8 mouse cellular contexts compared by ENCODE assay signal in genomic region chr4:86695081-86695480, GRCm38 (mm10). TPM values are rescaled to one million over a fixed set of nuclear protein-coding genes. Genes with fewer than 3 reads are reported as not detected.
DNase-seq lines count a peak whose midpoint lies in the region; ATAC-seq and TF ChIP-seq lines count a peak whose summit lies in the region.

No protein-coding gene starts in this region.

- H3K27ac ChIP-seq in hindbrain, embryonic 11.5 days (ENCODE audit: low read depth, low read length) = no peak overlapping the region
- H3K27ac ChIP-seq in hindbrain, embryonic 13.5 days = no peak overlapping the region
- no peak overlapping the region for H3K27ac ChIP-seq in embryonic facial prominence, embryonic 11.5 days (replicated peaks; ENCODE audit: low read depth, low read length)
- H3K27ac ChIP-seq in limb, embryonic 11.5 days (replicated peaks; ENCODE audit: low read depth, low read length) = no peak overlapping the region
- no peak overlapping the region for H3K27ac ChIP-seq in stomach, postnatal 0 days (replicated peaks)

- no peaks in the 10 kb centered on the region for H3K79me2 ChIP-seq in C2C12 (ENCODE audit: control insufficient read depth, insufficient read depth)

- H3K4me1 ChIP-seq in hindbrain, embryonic 11.5 days (replicated peaks; ENCODE audit: control insufficient read depth, insufficient read depth, low read length) = no peaks in the 10 kb centered on the region
- H3K4me1 ChIP-seq in hindbrain, embryonic 13.5 days (replicated peaks) = no peaks in the 10 kb centered on the region
- no peaks in the 10 kb centered on the region for H3K4me1 ChIP-seq in embryonic facial prominence, embryonic 11.5 days (ENCODE audit: control insufficient read depth, insufficient read depth, low read length)
- no peaks in the 10 kb centered on the region for H3K4me1 ChIP-seq in limb, embryonic 11.5 days (ENCODE audit: control insufficient read depth, insufficient read depth, low read length)
- H3K4me1 ChIP-seq in stomach, postnatal 0 days (replicated peaks; ENCODE audit: control insufficient read depth, insufficient read depth) = no peaks in the 10 kb centered on the region

- no peaks in the 10 kb centered on the region for H3K36me3 ChIP-seq in hindbrain, embryonic 11.5 days (ENCODE audit: control insufficient read depth, insufficient read depth, low read length)
- no peaks in the 10 kb centered on the region for H3K36me3 ChIP-seq in hindbrain, embryonic 13.5 days
- no peaks in the 10 kb centered on the region for H3K36me3 ChIP-seq in C2C12 (ENCODE audit: control insufficient read depth, insufficient read depth)
- H3K36me3 ChIP-seq in embryonic facial prominence, embryonic 11.5 days (replicated peaks; ENCODE audit: control insufficient read depth, insufficient read depth, low read depth, low read length) = no peaks in the 10 kb centered on the region
- H3K36me3 ChIP-seq in limb, embryonic 11.5 days (ENCODE audit: control insufficient read depth, insufficient read depth, low read length) = no peaks in the 10 kb centered on the region
- H3K36me3 ChIP-seq in stomach, postnatal 0 days (ENCODE audit: control insufficient read depth, insufficient read depth, low read length) = no peaks in the 10 kb centered on the region

- H3K79me3 ChIP-seq in C2C12 (ENCODE audit: low read depth) = no peaks in the 10 kb centered on the region

- H3K4me3 ChIP-seq in hindbrain, embryonic 11.5 days (ENCODE audit: low read depth, low read length) = no peak overlapping the region
- no peak overlapping the region for H3K4me3 ChIP-seq in hindbrain, embryonic 13.5 days
- no peak overlapping the region for H3K4me3 ChIP-seq in C2C12 (ENCODE audit: insufficient read depth, poor library complexity, severe bottlenecking)
- no peak overlapping the region for H3K4me3 ChIP-seq in embryonic facial prominence, embryonic 11.5 days (ENCODE audit: low read depth, low read length)
- no peak overlapping the region for H3K4me3 ChIP-seq in limb, embryonic 11.5 days (ENCODE audit: low read depth, low read length)
- no peak overlapping the region for H3K4me3 ChIP-seq in stomach, postnatal 0 days (ENCODE audit: low read depth, low read length)

- peak; percentile 40 for TF ChIP-seq CTCF in C2C12 (IDR thresholded peaks at IDR 0.05; ENCODE audit: control insufficient read depth, insufficient read depth, insufficient read length)
- TF ChIP-seq CTCF in stomach, postnatal 0 days (IDR thresholded peaks at IDR 0.05; ENCODE audit: low read depth) = peak; percentile 78

- no peak overlapping the region for H3K4me2 ChIP-seq in hindbrain, embryonic 11.5 days (replicated peaks; ENCODE audit: low read depth, low read length)
- H3K4me2 ChIP-seq in hindbrain, embryonic 13.5 days = no peak overlapping the region
- no peak overlapping the region for H3K4me2 ChIP-seq in embryonic facial prominence, embryonic 11.5 days (ENCODE audit: low read depth, low read length)
- no peak overlapping the region for H3K4me2 ChIP-seq in limb, embryonic 11.5 days (ENCODE audit: low read depth, severe bottlenecking)
- H3K4me2 ChIP-seq in stomach, postnatal 0 days (replicated peaks; ENCODE audit: low read depth) = no peak overlapping the region

- H3K9me3 ChIP-seq in hindbrain, embryonic 11.5 days (ENCODE audit: control insufficient read depth, low read length) = no peaks in the 10 kb centered on the region
- H3K9me3 ChIP-seq in hindbrain, embryonic 13.5 days = no peaks in the 10 kb centered on the region
- no peaks in the 10 kb centered on the region for H3K9me3 ChIP-seq in embryonic facial prominence, embryonic 11.5 days (replicated peaks; ENCODE audit: control insufficient read depth, low read length)
- H3K9me3 ChIP-seq in limb, embryonic 11.5 days (ENCODE audit: control insufficient read depth, low read length) = no peaks in the 10 kb centered on the region
- no peaks in the 10 kb centered on the region for H3K9me3 ChIP-seq in stomach, postnatal 0 days (ENCODE audit: control insufficient read depth, low read length)

- H3ac ChIP-seq in C2C12 (ENCODE audit: control insufficient read depth, insufficient read length, low read depth) = no peak overlapping the region

- TF ChIP-seq EP300 in stomach, postnatal 0 days (optimal IDR thresholded peaks at IDR 0.05) = no peak

- DNase-seq in hindbrain, embryonic 11.5 days (ENCODE audit: low spot score) = peak; percentile 44
- peak; percentile 86 for DNase-seq in adrenal gland, postnatal 14 days
- peak; percentile 62 for DNase-seq in embryonic facial prominence, embryonic 11.5 days (ENCODE audit: low spot score)
- peak; percentile 56 for DNase-seq in limb, embryonic 11.5 days (ENCODE audit: low spot score)
- DNase-seq in stomach, postnatal 0 days (ENCODE audit: low spot score) = peak; percentile 42

- 55% methylated on average over 6 of the region's 6 CpGs for WGBS in hindbrain, embryonic 11.5 days
- 52% methylated on average over 6 of the region's 6 CpGs for WGBS in hindbrain, embryonic 13.5 days
- WGBS in embryonic facial prominence, embryonic 11.5 days = 54% methylated on average over 6 of the region's 6 CpGs
- 34% methylated on average over 6 of the region's 6 CpGs for whole genome bisulfite sequencing in limb, embryonic 11.5 days
- 42% methylated on average over 6 of the region's 6 CpGs for WGBS in stomach, postnatal 0 days

- ATAC-seq in hindbrain, embryonic 11.5 days (ENCODE audit: low FRiP score) = no peak
- no peak for ATAC-seq in hindbrain, embryonic 13.5 days (ENCODE audit: low FRiP score)
- no peak for ATAC-seq in embryonic facial prominence, embryonic 11.5 days (replicated peaks; ENCODE audit: insufficient number of reproducible peaks, low FRiP score, low TSS enrichment, low read depth)
- ATAC-seq in limb, embryonic 11.5 days (ENCODE audit: insufficient number of reproducible peaks, low FRiP score, low TSS enrichment, low read depth) = no peak
- ATAC-seq in stomach, postnatal 0 days (ENCODE audit: low FRiP score, low TSS enrichment) = no peak
- ATAC-seq in erythroblast, adult 5-6 weeks (replicated peaks; ENCODE audit: low FRiP score, poor library complexity, severe bottlenecking) = no peak

- H3K9ac ChIP-seq in hindbrain, embryonic 11.5 days (ENCODE audit: low read depth, low read length) = no peak overlapping the region
- no peak overlapping the region for H3K9ac ChIP-seq in hindbrain, embryonic 13.5 days
- H3K9ac ChIP-seq in embryonic facial prominence, embryonic 11.5 days (replicated peaks; ENCODE audit: low read length) = no peak overlapping the region
- no peak overlapping the region for H3K9ac ChIP-seq in limb, embryonic 11.5 days (ENCODE audit: low read length)
- no peak overlapping the region for H3K9ac ChIP-seq in stomach, postnatal 0 days (ENCODE audit: low read length)

- no peaks in the 10 kb centered on the region for H3K27me3 ChIP-seq in hindbrain, embryonic 11.5 days (ENCODE audit: control insufficient read depth, insufficient read depth, low read length)
- H3K27me3 ChIP-seq in hindbrain, embryonic 13.5 days = no peaks in the 10 kb centered on the region
- H3K27me3 ChIP-seq in C2C12 (ENCODE audit: control insufficient read depth, insufficient read depth, insufficient read length) = no peaks in the 10 kb centered on the region
- H3K27me3 ChIP-seq in embryonic facial prominence, embryonic 11.5 days (ENCODE audit: control insufficient read depth, insufficient read depth, low read length) = no peaks in the 10 kb centered on the region
- no peaks in the 10 kb centered on the region for H3K27me3 ChIP-seq in limb, embryonic 11.5 days (ENCODE audit: control insufficient read depth, insufficient read depth, low read length)
- H3K27me3 ChIP-seq in stomach, postnatal 0 days (ENCODE audit: control insufficient read depth, insufficient read depth, low read length) = no peaks in the 10 kb centered on the region

TF ChIP-seq in C2C12, 6 proteins besides CTCF, POLR2A, EP300 and RAD21:
- TF ChIP-seq MYOG (IDR thresholded peaks at IDR 0.05; ENCODE audit: control insufficient read depth, extremely low read depth, insufficient read length) = no peak
- TF ChIP-seq MAX (IDR thresholded peaks at IDR 0.05) = no peak
- no peak for TF ChIP-seq USF1 (IDR thresholded peaks at IDR 0.05; ENCODE audit: low read depth)

RNA-seq across cellular contexts. Expression of gene Plin2, which starts 25.2 kb away (rescaled TPM):
- 78.4 and 80.7 TPM in 2 replicates for polyA plus RNA-seq in hindbrain, embryonic 11.5 days (2014; fragmentation: Nextera tagmentation; extraction: Ambion mirVana)
- polyA plus RNA-seq in hindbrain, embryonic 13.5 days (2015; fragmentation: Nextera tagmentation; extraction: Ambion mirVana) = 53.4 and 55.0 TPM in 2 replicates
- polyA plus RNA-seq in C2C12 (2012; fragmentation: generic; extraction: Trizol) = 537 TPM
- total RNA-seq in adrenal gland, postnatal 14 days (2021) = 257 and 311 TPM in 2 replicates
- polyA plus RNA-seq in embryonic facial prominence, embryonic 11.5 days (2014; fragmentation: Nextera tagmentation; extraction: Ambion mirVana) = 79.8 and 91.4 TPM in 2 replicates
- 80.0 and 83.8 TPM in 2 replicates for polyA plus RNA-seq in limb, embryonic 11.5 days (2014; fragmentation: Nextera tagmentation; extraction: Ambion mirVana)
- 50.7 and 57.8 TPM in 2 replicates for polyA plus RNA-seq in stomach, postnatal 0 days (2015; fragmentation: Nextera tagmentation; extraction: Ambion mirVana)
- 11.3 and 33.9 TPM in 2 replicates for total RNA-seq in erythroblast, adult 5-6 weeks (2015; ENCODE audit: low replicate concordance)
- total RNA-seq in erythroblast, adult 5-6 weeks (2017; ENCODE audit: low replicate concordance) = 23.7 and 39.7 TPM in 2 replicates

RNA-seq across cellular contexts. Expression of gene Dennd4c, which starts 53.3 kb away (rescaled TPM):
- polyA plus RNA-seq in hindbrain, embryonic 11.5 days (2014; fragmentation: Nextera tagmentation; extraction: Ambion mirVana) = 5.7 and 7.4 TPM in 2 replicates
- polyA plus RNA-seq in hindbrain, embryonic 13.5 days (2015; fragmentation: Nextera tagmentation; extraction: Ambion mirVana) = 3.6 and 5.4 TPM in 2 replicates
- polyA plus RNA-seq in C2C12 (2012; fragmentation: generic; extraction: Trizol) = 2.8 TPM
- 38.8 and 49.0 TPM in 2 replicates for total RNA-seq in adrenal gland, postnatal 14 days (2021)
- polyA plus RNA-seq in embryonic facial prominence, embryonic 11.5 days (2014; fragmentation: Nextera tagmentation; extraction: Ambion mirVana) = 6.3 and 7.0 TPM in 2 replicates
- 7.0 and 7.9 TPM in 2 replicates for polyA plus RNA-seq in limb, embryonic 11.5 days (2014; fragmentation: Nextera tagmentation; extraction: Ambion mirVana)
- polyA plus RNA-seq in stomach, postnatal 0 days (2015; fragmentation: Nextera tagmentation; extraction: Ambion mirVana) = 3.5 and 4.2 TPM in 2 replicates
- total RNA-seq in erythroblast, adult 5-6 weeks (2015; ENCODE audit: low replicate concordance) = 5.2 and 7.5 TPM in 2 replicates
- total RNA-seq in erythroblast, adult 5-6 weeks (2017; ENCODE audit: low replicate concordance) = 5.5 and 6.6 TPM in 2 replicates
